Mouse (Mus musculus) cerebellum, adult 9-11 months (tissue): ENCODE data around the gene Fbp2.

Experiments
- DNase-seq: peaks from one replicate; pipeline ENCODE4 v3.0.0; 2022

The Fbp2 gene

GRCm38 (mm10) chr13:62857941-62858915 lies at the start of gene Fbp2:
Gene Fbp2 (minus strand): TSS chr13:62858422.
- DNase-seq, result no peak

GRCm38 (mm10) chr13:62907527-62908162 lies 49.4 kb upstream of the Fbp2 start:
- no peak for DNase-seq

GRCm38 (mm10) chr13:62901139-62901538 lies 42.9 kb upstream of the Fbp2 start:
- no peak for DNase-seq

- peak; percentile 21 for DNase-seq
These were observed 39.9 kb upstream of the Fbp2 start for GRCm38 (mm10) chr13:62897927-62898646.

GRCm38 (mm10) chr13:62893044-62893842 lies 35.0 kb upstream of the Fbp2 start:
- no peak for DNase-seq

GRCm38 (mm10) chr13:62889311-62889710 lies 31.1 kb upstream of the Fbp2 start:
- DNase-seq, result no peak

- no peak for DNase-seq
These were observed 29.7 kb upstream of the Fbp2 start, which contains the start of gene Fbp1 for GRCm38 (mm10) chr13:62887712-62888441. Gene Fbp1 (minus strand): TSS chr13:62888282.

- no peak for DNase-seq
These were observed 26.3 kb upstream of the Fbp2 start for GRCm38 (mm10) chr13:62884536-62884935.

- DNase-seq, result no peak
These were observed 25.7 kb upstream of the Fbp2 start for GRCm38 (mm10) chr13:62883925-62884324.

GRCm38 (mm10) chr13:62883436-62883835 lies 25.2 kb upstream of the Fbp2 start:
- no peak for DNase-seq

- no peak for DNase-seq
These were observed 24.6 kb upstream of the Fbp2 start for GRCm38 (mm10) chr13:62882856-62883255.

- no peak for DNase-seq
These were observed 23.1 kb upstream of the Fbp2 start for GRCm38 (mm10) chr13:62881336-62881735.

- DNase-seq, result no peak
These were observed 21.8 kb upstream of the Fbp2 start for GRCm38 (mm10) chr13:62879831-62880615.

- no peak for DNase-seq
These were observed 21.2 kb upstream of the Fbp2 start for GRCm38 (mm10) chr13:62879411-62879810.

GRCm38 (mm10) chr13:62877247-62877646 lies 19.0 kb upstream of the Fbp2 start:
- no peak for DNase-seq

GRCm38 (mm10) chr13:62876111-62876510 lies 17.9 kb upstream of the Fbp2 start:
- no peak for DNase-seq

- DNase-seq, result no peak
These were observed 14.0 kb upstream of the Fbp2 start for GRCm38 (mm10) chr13:62872252-62872651.

- no peak for DNase-seq
These were observed 12.4 kb upstream of the Fbp2 start for GRCm38 (mm10) chr13:62870605-62871004.

GRCm38 (mm10) chr13:62866817-62867216 lies 8.6 kb upstream of the Fbp2 start:
- peak; percentile 3 for DNase-seq

GRCm38 (mm10) chr13:62865651-62866315 lies 7.6 kb upstream of the Fbp2 start:
- DNase-seq, result no peak
